Mouse (Mus musculus): ENCODE measurements around the gene Cacna2d3. TPM values are rescaled to one million over a fixed set of nuclear protein-coding genes. Genes with fewer than 3 reads are reported as not detected.

Cacna2d3 gene
- total RNA-seq, 2 experiments from 2014 or later: 0.08 TPM; not detected in 1

DNA sequence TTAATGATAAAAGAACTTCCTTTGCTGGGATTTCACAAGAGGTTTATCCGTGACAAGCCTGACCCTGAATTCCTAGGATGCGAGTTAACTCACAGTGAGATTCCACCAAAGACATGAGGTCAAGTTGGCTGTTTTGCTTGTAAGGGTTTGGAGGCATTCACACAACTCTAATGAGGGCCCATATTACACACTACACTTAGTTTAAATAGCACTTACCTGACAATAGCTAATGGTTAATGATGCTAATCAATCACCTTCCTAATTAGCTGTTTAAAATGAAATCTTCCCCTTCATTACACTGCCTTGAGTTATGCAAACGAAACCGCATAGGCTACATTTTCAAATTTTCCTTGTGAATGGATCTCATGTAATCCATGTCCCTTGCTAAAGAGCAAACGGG is 683.4 kb downstream of the Cacna2d3 start:
- ATAC-seq (replicated peaks; ENCODE audit: low FRiP score, poor library complexity, severe bottlenecking): no peak

DNA sequence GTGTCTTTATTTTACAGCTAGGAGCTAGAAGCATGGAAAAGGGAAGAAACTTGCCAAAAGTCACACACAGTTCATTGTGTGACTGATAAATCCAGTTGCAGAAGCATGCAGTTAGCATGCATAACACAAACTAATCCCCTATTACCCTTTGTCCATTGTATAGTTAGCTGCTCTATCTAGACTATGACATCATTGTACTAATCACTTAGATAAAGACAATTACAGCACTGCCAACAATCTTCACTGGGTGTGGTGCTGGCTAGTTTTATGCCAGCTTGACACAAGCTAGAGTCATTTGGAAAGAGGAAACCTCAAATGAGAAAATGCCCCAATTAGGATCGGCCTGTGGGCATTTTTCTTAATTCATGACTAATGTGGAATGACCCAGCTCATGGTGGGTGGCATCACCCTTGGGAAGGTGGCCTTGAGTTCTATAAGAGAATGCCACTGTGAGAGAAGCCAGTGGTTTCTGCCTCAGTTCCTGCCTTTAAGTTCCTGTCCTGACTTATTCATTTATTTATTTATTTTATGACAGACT is 689.7 kb downstream of the Cacna2d3 start:
- ATAC-seq (replicated peaks; ENCODE audit: low FRiP score, poor library complexity, severe bottlenecking): no peak

DNA sequence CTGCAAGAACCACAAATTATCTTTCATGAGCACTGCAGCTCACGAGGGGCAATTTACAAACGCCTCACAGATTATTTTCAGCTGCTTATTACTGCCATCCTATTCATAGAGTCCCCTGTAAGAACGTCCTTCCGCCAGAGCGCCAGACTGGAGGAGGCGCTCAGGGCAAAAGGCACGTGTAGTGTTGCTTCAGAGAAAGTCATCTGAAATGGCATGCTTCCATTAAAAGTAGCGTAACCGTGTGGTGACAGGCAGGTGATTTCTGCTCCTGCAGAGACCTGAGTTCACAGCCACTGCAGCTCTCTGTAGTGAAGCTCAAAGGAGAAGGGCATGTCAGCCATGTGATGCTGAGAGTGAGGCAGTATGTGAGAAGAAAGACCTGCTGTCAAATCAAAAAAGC is 691.1 kb downstream of the Cacna2d3 start:
- ATAC-seq (replicated peaks; ENCODE audit: low FRiP score, poor library complexity, severe bottlenecking): no peak

DNA sequence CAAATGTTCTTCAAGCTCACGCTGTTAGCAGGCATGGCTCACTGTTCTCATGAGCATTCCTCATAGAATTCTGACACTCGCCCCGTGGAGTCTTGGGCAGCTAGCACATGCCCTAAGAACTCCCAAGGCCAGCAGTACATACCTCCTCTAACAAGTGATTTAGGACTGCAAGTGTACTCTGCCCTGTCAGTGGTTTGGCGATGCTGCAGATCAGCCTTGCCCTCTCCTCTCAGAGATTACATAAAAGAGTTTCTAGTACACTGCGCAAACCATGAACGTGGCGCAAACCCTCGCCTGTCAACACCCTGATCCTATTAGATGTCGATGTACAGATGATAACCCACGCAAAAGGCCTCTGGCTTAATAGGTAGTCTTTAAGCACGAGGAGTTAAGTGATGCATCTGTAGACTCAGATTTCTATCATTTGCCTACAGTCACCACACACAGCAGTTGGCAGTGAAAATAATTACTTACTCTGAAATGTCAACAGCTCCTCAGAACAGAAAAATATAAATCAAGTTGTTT is 691.7 kb downstream of the Cacna2d3 start:
- ATAC-seq (replicated peaks; ENCODE audit: low FRiP score, poor library complexity, severe bottlenecking): no peak

DNA sequence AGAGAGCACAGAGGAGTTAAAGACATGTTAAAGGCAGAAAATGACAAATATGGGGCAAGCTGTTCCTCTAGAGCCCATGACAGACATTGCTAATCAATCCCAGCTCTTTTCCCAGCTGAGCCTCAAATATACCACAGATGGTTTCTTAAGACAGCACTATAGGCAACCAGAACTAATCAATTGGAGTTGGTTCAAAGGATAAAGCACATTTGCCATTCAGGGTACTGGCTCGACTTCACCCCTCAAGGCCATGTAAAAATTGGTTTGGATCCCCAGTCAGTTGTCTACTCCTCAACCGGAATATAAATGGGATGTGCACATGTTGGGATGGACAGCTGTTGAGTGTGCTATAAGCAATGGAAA is 692.6 kb downstream of the Cacna2d3 start:
- no peak for ATAC-seq (replicated peaks; ENCODE audit: low FRiP score, poor library complexity, severe bottlenecking)

DNA sequence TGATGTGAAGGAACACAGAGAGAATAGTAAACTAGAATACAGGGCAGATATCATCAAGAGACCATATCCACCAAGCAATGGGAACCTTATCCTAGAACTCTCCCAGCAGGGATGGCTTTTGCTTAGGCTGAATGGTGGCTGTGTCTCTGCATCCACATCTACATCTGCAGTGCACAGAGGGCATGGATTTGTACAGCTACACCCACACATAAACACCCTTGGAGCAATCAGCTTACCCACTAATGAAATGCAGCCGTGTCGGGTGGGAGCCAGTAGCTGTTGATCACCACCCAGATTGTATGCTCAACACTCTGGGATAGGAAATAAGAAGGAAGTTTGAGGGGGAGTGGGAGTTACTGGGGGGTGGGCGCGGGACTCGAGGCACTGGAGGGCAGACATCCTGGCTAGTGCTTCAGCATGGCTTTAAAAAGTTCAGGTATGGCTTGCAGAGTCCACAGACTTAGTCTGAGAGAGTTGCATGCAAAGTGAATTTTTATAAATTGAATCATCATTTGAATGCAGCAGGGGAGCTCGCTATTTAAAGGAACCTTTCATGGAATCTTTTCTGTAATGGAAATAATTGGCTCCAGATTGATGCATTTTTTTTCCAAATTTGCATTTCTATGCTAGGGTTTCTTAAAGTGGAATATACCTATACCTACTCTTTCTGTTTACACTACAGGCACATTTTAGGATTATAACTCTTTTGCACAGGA is 693.1 kb downstream of the Cacna2d3 start:
- no peak for ATAC-seq (replicated peaks; ENCODE audit: low FRiP score, poor library complexity, severe bottlenecking)

DNA sequence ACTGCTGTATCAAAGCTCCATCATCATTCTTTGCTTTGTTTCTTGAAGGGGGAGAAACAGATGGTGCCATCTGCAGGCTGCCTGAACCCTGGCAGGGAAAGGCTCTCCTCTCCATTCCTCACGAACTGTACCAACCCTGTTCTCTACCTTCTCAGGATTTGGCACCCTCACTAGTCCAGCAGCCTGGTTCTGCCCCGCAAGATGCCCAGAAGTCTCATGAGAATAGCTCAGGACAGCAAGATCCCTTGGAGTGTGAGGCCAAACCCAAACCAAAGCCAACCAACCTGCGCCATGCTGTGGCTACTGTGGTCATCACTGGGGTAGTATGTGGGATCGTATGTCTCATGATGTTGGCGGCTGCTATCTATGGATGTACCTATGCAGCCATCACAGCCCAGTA is 694.4 kb downstream of the Cacna2d3 start:
- ATAC-seq (replicated peaks; ENCODE audit: low FRiP score, poor library complexity, severe bottlenecking): no peak

DNA sequence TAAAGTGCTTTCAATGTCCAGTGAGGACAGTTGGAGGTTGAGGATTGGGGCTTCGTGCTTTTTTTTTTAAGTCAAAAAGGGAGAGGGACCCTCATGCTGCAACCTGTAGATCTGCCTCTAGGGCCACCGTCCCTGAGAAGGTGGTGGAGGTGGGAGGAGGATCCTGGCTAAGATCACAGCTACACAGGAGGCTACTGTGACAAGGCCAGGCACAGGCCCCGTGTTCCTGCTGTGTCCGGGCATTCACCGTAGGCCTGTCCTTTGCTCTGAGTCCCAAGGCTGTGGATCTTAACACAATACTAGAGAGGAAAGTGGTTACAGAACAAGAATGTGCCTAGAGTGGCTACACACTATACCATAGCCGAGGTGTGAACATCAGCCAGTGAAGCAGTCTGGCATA is 696.3 kb downstream of the Cacna2d3 start:
- ATAC-seq (replicated peaks; ENCODE audit: low FRiP score, poor library complexity, severe bottlenecking): no peak

DNA sequence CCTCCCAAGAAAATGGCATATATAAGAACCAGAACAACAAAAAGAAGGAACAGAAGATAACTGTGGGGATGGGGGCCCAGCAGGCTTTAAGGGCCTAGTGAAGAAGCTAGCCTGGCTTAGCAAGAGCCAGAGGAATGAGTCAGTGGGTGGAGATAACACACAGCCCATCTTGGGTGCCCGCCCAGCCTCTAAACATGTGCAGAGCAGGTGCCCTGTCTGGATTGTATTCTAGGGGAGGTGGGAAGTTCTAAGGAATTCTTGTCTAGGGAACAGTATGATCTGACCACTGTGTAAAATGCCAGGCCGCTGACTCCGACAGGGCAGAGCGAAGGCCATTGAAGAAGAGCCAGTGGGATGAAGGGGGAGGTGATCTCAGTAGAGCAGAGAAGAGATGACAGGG is 698.4 kb downstream of the Cacna2d3 start:
- ATAC-seq (replicated peaks; ENCODE audit: low FRiP score, poor library complexity, severe bottlenecking): no peak

DNA sequence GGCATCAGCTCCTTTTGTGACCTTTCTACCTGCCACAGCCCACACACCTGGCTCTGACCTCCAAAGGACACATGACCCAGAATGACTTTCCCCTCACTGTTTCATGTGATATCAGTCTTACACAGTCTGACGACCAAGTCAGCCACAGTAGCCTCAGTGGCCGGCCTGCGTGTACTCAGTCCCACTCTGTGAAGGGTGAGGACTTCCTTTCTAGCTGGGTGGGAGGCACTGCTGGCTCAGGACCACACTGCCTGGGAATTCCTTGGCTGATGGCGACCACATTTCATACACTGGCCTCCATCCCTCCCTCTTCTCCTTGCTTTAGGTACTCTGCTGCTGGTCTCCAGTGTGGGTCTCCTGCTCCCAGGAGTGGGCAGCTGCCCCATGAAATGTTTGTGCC is 700.4 kb downstream of the Cacna2d3 start:
- no peak for ATAC-seq (replicated peaks; ENCODE audit: low FRiP score, poor library complexity, severe bottlenecking)

DNA sequence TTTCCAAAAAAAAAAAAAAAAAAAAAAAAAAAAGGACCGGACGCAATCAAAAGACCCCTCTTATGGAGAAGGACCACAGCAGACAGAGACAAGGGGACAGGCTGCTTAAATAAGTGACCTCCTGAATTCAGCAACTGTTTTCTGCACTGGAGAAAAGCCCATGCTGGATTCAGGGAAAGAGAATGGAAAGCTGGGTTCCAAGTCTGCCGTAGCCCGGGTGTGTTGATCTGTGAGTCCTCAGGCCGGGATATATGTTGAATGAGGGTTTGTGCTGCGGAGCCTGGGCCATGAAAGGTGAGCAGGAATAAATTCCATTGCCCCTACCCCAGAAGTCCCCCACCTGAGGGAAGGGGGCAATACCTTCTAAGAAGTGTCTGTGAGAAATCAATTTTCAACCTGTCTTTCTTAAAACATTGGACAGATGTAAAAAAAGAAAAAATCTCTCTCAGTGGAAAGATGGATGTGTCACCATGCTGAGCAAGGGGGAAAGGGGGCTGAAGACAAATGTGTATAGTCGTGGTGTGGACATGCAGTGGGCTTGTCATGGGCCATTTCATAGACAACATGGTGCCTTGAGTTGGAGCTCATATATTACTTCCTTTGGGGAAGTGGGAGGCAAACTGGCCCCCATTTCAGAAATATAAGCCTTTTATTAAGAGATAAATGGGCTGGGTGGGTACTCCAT is 703.2 kb downstream of the Cacna2d3 start:
- ATAC-seq (replicated peaks; ENCODE audit: low FRiP score, poor library complexity, severe bottlenecking): no peak

DNA sequence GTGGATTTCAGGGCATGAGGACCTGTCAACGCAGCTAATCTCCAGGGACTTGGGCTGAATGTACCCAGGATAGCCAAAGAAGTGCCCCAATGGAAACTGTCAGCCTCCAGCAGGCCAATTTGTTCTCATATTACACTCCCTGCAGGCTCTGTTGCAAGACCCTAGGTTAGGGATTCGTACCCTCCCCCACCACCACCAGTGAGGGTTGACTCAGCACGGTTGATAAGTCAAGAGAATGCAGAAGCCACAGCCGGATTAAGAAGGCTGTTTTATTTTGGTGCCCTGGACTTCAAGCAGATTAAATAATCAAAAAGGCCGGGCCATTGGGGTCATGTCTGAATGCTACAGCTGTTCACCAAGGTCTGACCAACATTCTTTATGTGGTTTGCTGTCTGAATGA is 703.8 kb downstream of the Cacna2d3 start, which contains the start of gene Lrtm1:
Gene Lrtm1, plus strand, starts transcription at position 326 of the 400 bp plus-strand sequence.
- no peak for ATAC-seq (replicated peaks; ENCODE audit: low FRiP score, poor library complexity, severe bottlenecking)

DNA sequence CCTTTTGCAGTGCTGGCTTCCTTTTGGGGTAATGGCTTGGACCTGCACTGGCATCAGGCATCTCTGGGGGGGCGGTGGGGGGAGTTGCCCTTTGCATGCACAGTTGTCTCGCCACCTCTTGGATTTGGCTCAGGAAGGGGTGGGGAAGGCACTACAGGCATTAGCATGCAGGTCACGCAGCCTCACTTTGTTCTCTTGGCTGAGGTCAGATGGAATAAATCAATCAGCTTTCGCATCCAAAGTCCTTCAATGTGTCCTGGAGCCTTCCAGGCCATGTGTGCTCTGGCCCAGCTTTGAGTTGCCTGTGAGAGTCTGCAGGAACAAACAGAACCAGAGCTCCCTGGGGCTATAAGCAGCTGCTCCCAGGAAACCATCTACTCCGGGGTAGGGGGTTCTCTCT is 705.8 kb downstream of the Cacna2d3 start:
- ATAC-seq (replicated peaks; ENCODE audit: low FRiP score, poor library complexity, severe bottlenecking): no peak

DNA sequence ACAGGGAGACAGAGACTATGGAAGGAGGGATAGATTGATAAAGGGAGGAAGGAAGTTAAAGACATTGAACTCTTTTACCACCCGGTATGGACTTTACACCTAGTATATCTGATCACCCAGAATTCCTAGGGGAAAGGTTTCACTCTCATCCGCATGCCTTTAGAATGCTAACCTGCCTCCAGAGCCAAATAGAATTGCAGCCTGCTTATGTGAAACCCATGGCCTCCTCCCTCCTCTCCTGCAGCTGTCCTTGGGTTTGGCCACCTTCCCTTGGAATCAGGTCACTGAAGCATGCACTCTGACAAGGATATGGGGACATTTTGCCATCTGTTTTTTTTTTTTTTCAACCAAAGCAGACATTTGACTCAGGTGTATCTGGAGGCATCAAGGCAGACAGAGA is 707.0 kb downstream of the Cacna2d3 start:
- ATAC-seq (replicated peaks; ENCODE audit: low FRiP score, poor library complexity, severe bottlenecking): no peak

DNA sequence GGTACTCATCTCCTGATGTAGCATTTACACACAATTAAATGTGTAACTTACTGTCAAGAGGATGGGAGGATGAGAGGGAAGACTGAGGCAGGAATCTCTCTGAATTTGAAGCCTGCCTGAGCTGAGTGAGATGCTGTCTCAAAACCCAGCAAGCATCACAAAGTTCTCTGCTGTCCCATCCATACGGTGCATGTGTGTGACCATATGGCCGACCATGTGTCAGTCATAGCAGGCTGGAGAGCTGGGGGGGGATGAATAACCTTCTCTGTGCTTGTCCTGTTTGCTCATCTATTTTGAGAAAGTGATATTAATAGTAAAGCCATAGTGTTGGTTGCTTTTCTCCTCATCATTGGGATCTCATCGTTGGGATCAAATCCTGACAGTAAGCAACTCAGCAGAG is 708.5 kb downstream of the Cacna2d3 start:
- ATAC-seq (replicated peaks; ENCODE audit: low FRiP score, poor library complexity, severe bottlenecking): no peak

DNA sequence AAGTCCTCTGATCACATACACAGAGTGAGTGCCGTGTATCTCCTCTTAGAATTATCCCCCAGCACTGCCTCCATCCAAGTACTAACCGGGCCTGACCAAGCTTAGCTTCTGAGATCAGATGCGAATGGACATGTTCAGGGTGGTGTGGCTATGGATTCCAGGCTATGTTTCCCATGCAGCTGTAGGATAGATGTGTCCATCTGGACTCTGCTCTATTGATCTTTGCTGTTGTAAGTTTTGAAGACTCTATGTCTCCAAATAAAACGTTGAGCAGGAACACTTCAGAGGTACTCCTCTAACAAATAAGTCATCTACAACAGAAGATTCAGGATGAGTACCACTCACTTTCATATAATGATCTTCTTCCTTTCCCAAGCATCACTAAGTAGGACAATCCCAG is 712.0 kb downstream of the Cacna2d3 start:
- ATAC-seq (replicated peaks; ENCODE audit: low FRiP score, poor library complexity, severe bottlenecking): no peak

DNA sequence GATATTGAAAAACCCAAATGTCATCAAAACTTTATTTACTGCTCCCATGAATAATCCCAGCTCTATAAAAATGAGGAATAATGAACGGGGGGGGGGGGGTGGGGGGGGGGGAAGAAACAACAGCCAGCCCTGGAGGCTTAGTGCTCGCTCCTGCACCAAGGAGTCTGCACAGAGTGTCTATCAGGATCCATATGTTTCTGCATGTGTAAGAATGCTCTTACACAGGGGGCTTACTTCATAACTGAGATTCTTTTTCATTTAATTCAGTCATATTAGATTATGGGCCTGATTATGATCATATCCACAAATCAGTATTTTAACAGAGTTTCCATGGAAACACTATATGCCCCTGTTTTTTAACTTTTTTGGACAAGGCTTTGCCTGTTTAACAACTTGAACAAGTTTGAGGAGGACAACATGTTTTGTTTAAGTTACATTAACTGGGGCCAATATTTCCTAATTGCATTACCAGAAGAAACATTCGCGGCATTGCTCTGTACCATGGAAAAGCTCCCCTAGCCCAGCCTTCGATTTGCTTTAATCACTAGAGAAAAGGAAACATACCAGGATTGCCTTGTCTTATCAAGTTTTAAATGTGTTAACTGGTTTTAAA is 716.3 kb downstream of the Cacna2d3 start:
- no peak for ATAC-seq (replicated peaks; ENCODE audit: low FRiP score, poor library complexity, severe bottlenecking)

DNA sequence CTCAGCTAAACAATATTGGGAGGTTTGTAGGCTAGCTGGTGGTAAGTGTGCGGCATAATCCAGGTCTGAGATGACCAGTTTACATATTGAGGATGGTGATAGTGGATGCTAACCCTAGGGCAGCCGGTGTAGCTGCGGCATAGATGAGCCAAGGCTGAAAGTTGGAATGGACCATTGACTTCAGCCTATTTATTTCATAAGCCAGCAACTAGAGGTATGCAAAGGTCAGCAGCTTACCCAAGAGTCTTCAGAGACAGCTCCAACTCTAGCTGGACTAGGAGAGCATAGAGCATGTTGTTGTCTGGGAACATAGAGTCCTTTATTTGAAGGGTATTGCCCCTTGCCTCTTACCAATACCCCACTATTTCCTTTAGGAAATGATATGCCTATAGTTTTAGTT is 725.1 kb downstream of the Cacna2d3 start:
- no peak for ATAC-seq (replicated peaks; ENCODE audit: low FRiP score, poor library complexity, severe bottlenecking)

DNA sequence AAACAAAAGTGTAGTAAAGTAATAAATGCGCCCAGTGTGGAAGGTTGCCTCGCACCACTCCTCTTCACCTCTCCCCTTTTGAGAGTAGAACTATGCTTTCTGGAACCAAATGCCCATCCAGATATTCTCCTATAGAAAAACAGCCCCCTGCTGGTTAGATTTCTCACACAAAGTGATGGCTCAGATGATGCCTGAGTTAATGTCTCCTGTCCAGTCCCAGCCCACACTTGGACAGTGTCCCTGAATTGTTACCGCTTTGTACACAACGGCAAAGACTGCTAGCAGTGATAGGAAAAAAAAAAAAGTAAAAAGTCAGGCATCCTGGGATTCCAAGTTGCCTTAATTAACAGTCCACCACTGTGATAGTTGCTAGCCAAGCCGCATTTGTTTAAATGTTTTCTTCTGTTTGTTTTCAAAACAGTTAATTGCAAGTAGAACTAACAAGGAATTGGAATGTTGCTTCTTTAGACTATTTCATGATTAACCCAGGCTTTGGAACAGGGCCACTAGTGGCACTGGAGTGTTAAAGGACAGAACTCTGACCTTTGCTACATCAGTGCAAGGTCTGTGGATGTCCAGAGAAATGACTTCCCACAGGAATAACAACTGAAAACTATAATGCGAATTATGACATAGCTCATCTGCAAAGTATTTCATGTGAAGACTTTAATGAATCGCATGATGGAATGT is 733.3 kb downstream of the Cacna2d3 start:
- no peak for ATAC-seq (replicated peaks; ENCODE audit: low FRiP score, poor library complexity, severe bottlenecking)

DNA sequence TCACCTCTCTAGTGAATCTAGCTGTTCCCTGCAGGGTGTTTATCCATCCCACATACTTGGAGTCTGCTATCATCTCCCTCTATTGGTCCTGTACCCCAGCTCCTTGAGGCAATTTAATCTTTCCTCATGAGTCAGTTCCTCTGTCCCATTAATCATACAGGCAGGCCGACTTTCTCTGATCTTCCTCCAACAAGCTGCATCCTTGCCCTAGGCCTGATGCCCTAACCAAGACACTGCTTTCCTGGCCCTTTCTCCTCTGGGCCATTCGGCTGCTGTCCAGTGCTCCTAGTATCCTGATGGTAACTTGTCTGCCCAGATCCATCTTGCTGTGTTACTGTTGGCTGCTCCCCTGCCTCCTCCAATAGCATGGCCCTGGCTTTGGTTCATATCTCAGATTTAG is 737.4 kb downstream of the Cacna2d3 start:
- ATAC-seq (replicated peaks; ENCODE audit: low FRiP score, poor library complexity, severe bottlenecking): no peak

All from erythroid progenitor cell, adult 5-6 weeks (primary cell).